Mouse (Mus musculus) lung, embryonic 15.5 days (tissue): ENCODE results near the gene Arpc1a. TPM values are rescaled to one million over a fixed set of nuclear protein-coding genes. Genes with fewer than 3 reads are reported as not detected.
A peak's percentile ranks its signal among the peaks of the same experiment; 100 is the strongest.
"Not testable (repeated sequence)": the region's sequence is repeated elsewhere in the genome, so short reads cannot be mapped to it uniquely, and the experiment has no call there.

Experiments
- ATAC-seq: fragments of 200-750 bp; cut with Nextera tagmentation; 2 replicates; pipeline ENCODE4 v1.8.0; 2017; ENCODE audit warnings: moderate number of reproducible peaks, borderline replicate concordance; ENCODE audit not compliant: low FRiP score, low TSS enrichment; ENCODE audit errors: extremely low read depth
- H3K27ac ChIP-seq: fragments of 300-500 bp; sonication (generic); 2 replicates; pipeline ENCODE4 v1.5.1; 2015; ENCODE audit warnings: moderate library complexity, mild to moderate bottlenecking, inconsistent platforms
- H3K27me3 ChIP-seq: fragments of 300-500 bp; sonication (generic); 2 replicates; pipeline ENCODE4 v1.6.1; 2015; ENCODE audit warnings: inconsistent platforms
- H3K36me3 ChIP-seq: fragments of 300-500 bp; sonication (generic); 2 replicates; pipeline ENCODE4 v1.6.1; 2015; ENCODE audit warnings: inconsistent platforms
- H3K4me1 ChIP-seq: fragments of 300-500 bp; sonication (generic); 2 replicates; pipeline ENCODE4 v1.6.1; 2015; ENCODE audit warnings: inconsistent platforms
- H3K4me2 ChIP-seq: fragments of 300-500 bp; sonication (generic); 2 replicates; pipeline ENCODE4 v1.6.1; 2015; ENCODE audit warnings: inconsistent platforms, mild to moderate bottlenecking, moderate library complexity
- H3K4me3 ChIP-seq: fragments of 300-500 bp; sonication (generic); 2 replicates; pipeline ENCODE4 v1.5.1; 2015; ENCODE audit warnings: mild to moderate bottlenecking, inconsistent platforms
- H3K9ac ChIP-seq: fragments of 300-500 bp; sonication (generic); 2 replicates; pipeline ENCODE4 v1.6.1; 2015; ENCODE audit warnings: inconsistent platforms
- H3K9me3 ChIP-seq: fragments of 300-500 bp; sonication (generic); 2 replicates; pipeline ENCODE4 v1.6.1; 2016; ENCODE audit warnings: inconsistent platforms
- WGBS: fragments of 180-500 bp; shearing (Covaris S2); methylation state at CpG from one replicate; pipeline ENCODE4 v1.1.7; 2015; 5-methylcytosine and 5-hydroxymethylcytosine counted together
- polyA plus RNA-seq: library from polyadenylated mRNA; unstranded; fragments of >200 nt; fragmentation: Nextera tagmentation; extraction: Ambion mirVana; gene quantifications from 2 replicates; pipeline ENCODE4 v1.2.1, GENCODE M21; 2015

The Arpc1a gene
- polyA plus RNA-seq, result 146 and 150 TPM in 2 replicates

DNA sequence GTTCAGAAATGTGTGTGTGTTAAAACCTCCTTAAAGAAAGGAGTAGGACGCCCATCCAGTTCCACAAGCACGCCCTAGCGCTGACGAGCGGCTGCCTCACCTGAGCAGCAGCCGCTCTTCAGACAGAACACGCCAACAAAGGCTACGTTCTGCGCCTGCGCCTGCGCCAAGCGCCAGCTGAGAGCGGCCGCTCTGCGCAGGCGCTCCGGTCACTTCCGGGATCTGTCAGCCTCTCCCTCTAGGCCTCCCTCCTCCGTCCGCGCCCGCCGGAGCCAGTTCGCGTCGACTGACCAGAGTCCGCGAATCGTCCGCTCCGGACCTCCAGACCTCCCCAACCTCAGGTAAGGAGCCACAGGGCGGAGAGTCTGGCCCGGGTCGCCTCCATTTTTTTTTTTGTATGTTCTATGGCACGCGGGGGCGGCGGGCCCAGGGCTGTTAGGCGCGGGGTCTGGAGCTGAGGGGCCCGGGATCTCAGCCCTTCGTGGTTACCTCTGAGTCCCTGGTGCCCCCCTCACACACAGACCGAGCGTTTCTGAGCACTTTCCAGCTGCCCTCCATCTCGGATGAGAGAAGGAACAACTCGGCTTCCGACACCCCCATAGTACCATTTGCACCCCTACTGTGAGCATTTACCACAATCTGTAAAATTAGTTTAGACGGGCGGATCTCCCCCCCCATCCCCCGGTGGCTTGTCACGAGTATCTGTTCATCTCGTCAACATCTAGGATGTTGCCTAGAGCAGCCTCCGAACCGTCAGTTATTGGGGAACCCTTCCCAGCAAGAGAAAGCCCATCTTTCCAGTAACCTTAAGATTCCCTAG lies at the start of gene Arpc1a, which contains the start of gene Kpna7:
Gene Arpc1a (plus strand): TSS at position 199 of the 820 bp plus-strand sequence.
Gene Kpna7 (minus strand): TSS at position 399 of the 820 bp plus-strand sequence.
- Histone ChIP-seq H3K9me3 (no peaks in the 10 kb centered on the region), H3K4me1 (peaks cover 9% of the 10 kb centered on the region), H3K27ac (peak within 1 kb of the TSS; percentile 56; the same call in 1 of the 2 replicates), H3K36me3 (0 out of 2 replicates have a peak, but pooled peaks cover 13% of the 10 kb centered on the region), H3K4me3 (peak within 1 kb of the TSS; percentile 92), H3K27me3 (no peaks in the 10 kb centered on the region), H3K4me2 (peak within 1 kb of the TSS; percentile 82), H3K9ac (peak within 1 kb of the TSS; percentile 87)
- under 1% methylated on average over 54 of the region's 54 CpGs for WGBS
- peak; percentile 96 for ATAC-seq

- Histone ChIP-seq H3K9ac (no peak overlapping the region), H3K27me3 (no peaks in the 10 kb centered on the region), H3K4me3 (no peak overlapping the region), H3K36me3 (no peaks in the 10 kb centered on the region), H3K4me2 (no peak overlapping the region), H3K27ac (no peak overlapping the region), H3K4me1 (no peaks in the 10 kb centered on the region), H3K9me3 (no peaks in the 10 kb centered on the region)
- 46% methylated on average over 4 of the region's 4 CpGs for WGBS
- no peak for ATAC-seq
These were observed 42.0 kb upstream of the Arpc1a start for GRCm38 (mm10) chr5:145041628-145042027.

GRCm38 (mm10) chr5:145042690-145043089 lies 40.9 kb upstream of the Arpc1a start, which contains the start of gene 1700018F24Rik:
Gene 1700018F24Rik (plus strand): TSS chr5:145042990.
- not testable (repeated sequence) for H3K9me3 ChIP-seq, H3K36me3 ChIP-seq, H3K4me3 ChIP-seq, H3K27ac ChIP-seq, ATAC-seq, H3K4me2 ChIP-seq, H3K27me3 ChIP-seq, H3K4me1 ChIP-seq, H3K9ac ChIP-seq
- 55% methylated on average over 3 of the region's 3 CpGs for WGBS

- not testable (repeated sequence) for H3K4me1 ChIP-seq, H3K4me3 ChIP-seq
These were observed 29.4 kb upstream of the Arpc1a start for GRCm38 (mm10) chr5:145054187-145054586.

GRCm38 (mm10) chr5:145057907-145058306 lies 25.7 kb upstream of the Arpc1a start:
- WGBS, result 79% methylated on average over 8 of the region's 8 CpGs
- Histone ChIP-seq H3K9ac (no peak overlapping the region), H3K27me3 (no peaks in the 10 kb centered on the region), H3K27ac (no peak overlapping the region), H3K4me3 (no peak overlapping the region), H3K4me1 (no peaks in the 10 kb centered on the region), H3K9me3 (no peaks in the 10 kb centered on the region), H3K36me3 (no peaks in the 10 kb centered on the region), H3K4me2 (no peak overlapping the region)
- ATAC-seq, result no peak

More at GRCm38 (mm10) chr5:145054187-145054586, 29.4 kb upstream of the Arpc1a start:
- 25% methylated on average over 3 of the region's 3 CpGs for WGBS
- not testable (repeated sequence) for H3K27ac ChIP-seq, H3K27me3 ChIP-seq, H3K9me3 ChIP-seq, ATAC-seq, H3K9ac ChIP-seq, H3K36me3 ChIP-seq, H3K4me2 ChIP-seq

GRCm38 (mm10) chr5:145058722-145059121 lies 24.9 kb upstream of the Arpc1a start:
- Histone ChIP-seq H3K27me3 (no peaks in the 10 kb centered on the region), H3K4me3 (no peak overlapping the region), H3K27ac (no peak overlapping the region), H3K9ac (no peak overlapping the region), H3K9me3 (no peaks in the 10 kb centered on the region), H3K4me1 (no peaks in the 10 kb centered on the region), H3K4me2 (no peak overlapping the region), H3K36me3 (no peaks in the 10 kb centered on the region)
- 85% methylated on average over 7 of the region's 7 CpGs for WGBS
- no peak for ATAC-seq

GRCm38 (mm10) chr5:145059524-145059923 lies 24.1 kb upstream of the Arpc1a start:
- Histone ChIP-seq H3K9ac (no peak overlapping the region), H3K27me3 (no peaks in the 10 kb centered on the region), H3K27ac (no peak overlapping the region), H3K4me1 (no peaks in the 10 kb centered on the region), H3K4me3 (no peak overlapping the region), H3K4me2 (no peak overlapping the region), H3K9me3 (no peaks in the 10 kb centered on the region), H3K36me3 (no peaks in the 10 kb centered on the region)
- WGBS, result 70% methylated on average over 2 of the region's 2 CpGs
- peak; percentile 42 for ATAC-seq

- Histone ChIP-seq H3K9ac (no peak overlapping the region), H3K9me3 (no peaks in the 10 kb centered on the region), H3K36me3 (no peaks in the 10 kb centered on the region), H3K4me3 (no peak overlapping the region), H3K4me2 (no peak overlapping the region), H3K4me1 (no peaks in the 10 kb centered on the region), H3K27ac (no peak overlapping the region), H3K27me3 (no peaks in the 10 kb centered on the region)
- WGBS, result 93% methylated on average over 1 of the region's 1 CpGs
- ATAC-seq, result no peak
These were observed 18.8 kb upstream of the Arpc1a start for GRCm38 (mm10) chr5:145064765-145065340.

DNA sequence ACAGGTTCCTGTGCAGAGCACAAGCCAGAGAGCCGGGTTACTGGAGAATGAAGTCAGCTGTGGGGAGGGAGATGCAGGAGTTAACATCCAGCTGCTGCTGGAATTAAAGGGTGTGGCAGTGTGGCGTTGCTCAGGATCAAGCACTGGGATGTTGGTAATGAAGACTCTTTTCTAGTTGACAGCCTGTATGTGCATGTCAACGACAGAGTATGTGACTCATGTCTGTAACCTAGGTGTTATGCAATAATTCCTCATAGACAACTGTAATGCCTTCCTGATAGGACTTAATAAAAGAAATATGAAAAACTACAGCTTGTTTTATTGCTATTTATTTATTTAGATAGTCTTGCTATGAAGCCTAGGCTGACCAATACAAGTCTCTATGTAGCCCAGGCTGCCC lies 14.8 kb upstream of the Arpc1a start:
- 40% methylated on average over 3 of the region's 3 CpGs for WGBS
- Histone ChIP-seq H3K4me3 (no peak overlapping the region), H3K9me3 (no peaks in the 10 kb centered on the region), H3K4me2 (no peak overlapping the region), H3K4me1 (no peaks in the 10 kb centered on the region), H3K9ac (no peak overlapping the region), H3K27me3 (no peaks in the 10 kb centered on the region), H3K27ac (no peak overlapping the region), H3K36me3 (no peaks in the 10 kb centered on the region)
- ATAC-seq, result no peak

GRCm38 (mm10) chr5:145069707-145070106 lies 13.9 kb upstream of the Arpc1a start:
- no peak overlapping the region for H3K4me3 ChIP-seq
- H3K36me3 ChIP-seq, result no peaks in the 10 kb centered on the region
- ATAC-seq, result no peak
- no peak overlapping the region for H3K9ac ChIP-seq
- H3K27ac ChIP-seq, result no peak overlapping the region
- H3K4me1 ChIP-seq, result no peaks in the 10 kb centered on the region
- H3K9me3 ChIP-seq, result no peaks in the 10 kb centered on the region
- H3K4me2 ChIP-seq, result no peak overlapping the region
- no peaks in the 10 kb centered on the region for H3K27me3 ChIP-seq
- under 1% methylated on average over 5 of the region's 5 CpGs for WGBS

DNA sequence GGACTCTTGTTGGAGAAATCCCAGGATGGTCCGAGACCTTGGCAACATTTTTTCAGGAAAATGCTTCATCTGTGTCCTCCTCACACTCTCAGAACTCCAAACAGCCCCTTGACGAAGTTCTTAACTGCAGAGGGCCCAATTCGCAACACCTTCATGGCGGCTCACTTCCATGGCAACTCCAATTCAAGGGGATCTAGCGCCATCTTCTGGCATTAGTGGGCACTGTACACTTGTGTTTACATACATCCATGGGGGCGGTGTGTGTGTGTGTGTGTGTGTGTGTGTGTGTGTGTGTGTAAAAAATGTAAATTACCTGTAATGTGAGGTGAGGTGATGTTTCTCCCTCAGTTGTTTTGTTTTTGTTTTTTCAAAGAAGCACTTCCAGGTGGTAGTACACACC lies 12.3 kb upstream of the Arpc1a start:
- Histone ChIP-seq H3K4me1 (no peaks in the 10 kb centered on the region), H3K4me3 (no peak overlapping the region), H3K4me2 (no peak overlapping the region), H3K9me3 (no peaks in the 10 kb centered on the region), H3K27me3 (no peaks in the 10 kb centered on the region), H3K9ac (no peak overlapping the region), H3K27ac (no peak overlapping the region), H3K36me3 (no peaks in the 10 kb centered on the region)
- WGBS, result 41% methylated on average over 6 of the region's 6 CpGs
- ATAC-seq, result no peak

- Histone ChIP-seq H3K4me1 (no peaks in the 10 kb centered on the region), H3K9me3 (no peaks in the 10 kb centered on the region), H3K27ac (no peak overlapping the region), H3K27me3 (no peaks in the 10 kb centered on the region), H3K4me3 (no peak overlapping the region), H3K9ac (no peak overlapping the region), H3K36me3 (no peaks in the 10 kb centered on the region), H3K4me2 (no peak overlapping the region)
- 51% methylated on average over 3 of the region's 3 CpGs for WGBS
- ATAC-seq, result no peak
These were observed 8.5 kb upstream of the Arpc1a start for GRCm38 (mm10) chr5:145075081-145075480.
